Mouse (Mus musculus): ENCODE measurements around the gene Sema3e. TPM values are rescaled to one million over a fixed set of nuclear protein-coding genes. Genes with fewer than 3 reads are reported as not detected.

Gene Sema3e
- 0.48 and 0.79 TPM in 2 replicates for polyA plus RNA-seq (2014; fragmentation: Nextera tagmentation; extraction: Ambion mirVana)

DNA sequence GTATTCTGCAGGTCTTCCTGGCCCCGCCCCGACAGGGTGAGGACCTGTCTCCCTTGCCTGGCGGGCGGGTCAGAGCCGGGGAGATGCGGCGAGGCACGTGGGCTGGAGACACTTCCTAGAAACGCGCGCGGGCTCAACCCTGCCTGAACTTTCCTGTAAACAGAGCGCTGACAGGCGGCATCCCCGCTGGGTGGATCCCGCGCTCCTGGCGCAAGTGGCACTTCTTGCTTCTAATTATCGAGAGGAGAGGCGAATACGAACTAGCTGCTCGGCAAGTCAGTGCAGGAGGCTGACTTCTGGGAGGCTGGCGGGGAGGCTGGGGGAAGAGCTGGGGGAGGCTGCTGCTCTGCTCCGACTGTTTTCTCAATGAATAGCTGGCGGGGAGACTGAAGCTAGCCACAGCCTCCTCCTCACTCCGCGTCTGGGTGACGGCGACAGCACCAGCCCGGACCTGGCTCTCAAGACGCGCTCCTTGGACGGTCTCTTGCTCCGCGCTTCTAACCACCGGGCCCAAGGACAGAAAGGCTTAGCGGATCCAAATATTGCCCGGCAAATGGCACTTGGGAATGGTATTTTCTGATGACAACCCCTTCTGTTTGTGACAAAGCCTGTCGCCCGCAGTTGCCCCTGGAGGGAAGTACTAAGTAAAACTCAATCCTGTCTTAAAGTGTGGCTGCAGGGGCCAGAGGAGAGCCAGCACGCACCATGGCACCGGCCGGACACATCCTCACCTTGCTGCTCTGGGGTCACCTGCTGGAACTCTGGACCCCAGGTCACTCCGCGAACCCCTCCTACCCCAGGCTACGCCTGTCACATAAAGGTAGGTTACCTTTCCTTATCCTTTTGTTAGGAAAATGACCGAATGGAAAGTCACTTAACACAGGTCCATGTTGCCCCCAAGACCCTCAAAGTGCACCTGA is at the start of gene Sema3e:
Sema3e (plus strand) TSS at position 72 of the 920 bp plus-strand sequence.
- Histone ChIP-seq H3K36me3 (ENCODE audit: control insufficient read depth, insufficient read depth, low read length) (no peaks in the 10 kb centered on the region), H3K4me1 (ENCODE audit: control insufficient read depth, insufficient read depth, low read length) (no peaks in the 10 kb centered on the region), H3K27me3 (ENCODE audit: control insufficient read depth, insufficient read depth, low read length) (0 out of 2 replicates have a peak, but pooled peaks cover 3% of the 10 kb centered on the region), H3K4me2 (peak within 1 kb of the TSS; percentile 78), H3K27ac (ENCODE audit: low read depth, low read length) (no peak within 1 kb of the TSS), H3K9me3 (replicated peaks; ENCODE audit: control insufficient read depth, low read length) (peaks cover 3% of the 10 kb centered on the region; the same call in 1 of the 2 replicates), H3K9ac (ENCODE audit: low read depth, low read length) (peak within 1 kb of the TSS; percentile 43), H3K4me3 (ENCODE audit: low read depth, low read length) (peak within 1 kb of the TSS; percentile 51)
- ATAC-seq (replicated peaks; ENCODE audit: insufficient number of reproducible peaks, low FRiP score, low TSS enrichment) = peak; percentile 71; the same call in 1 of the 2 replicates
- under 1% methylated on average over 47 of the region's 47 CpGs for WGBS (ENCODE audit: insufficient replicate concordance)

GRCm38 (mm10) chr5:13977576-13977975 is 47.5 kb upstream of the Sema3e start:
- no peak overlapping the region for H3K4me3 ChIP-seq (ENCODE audit: low read depth, low read length)
- no peak overlapping the region for H3K27ac ChIP-seq (ENCODE audit: low read depth, low read length)
- H3K9ac ChIP-seq (ENCODE audit: low read depth, low read length) = no peak overlapping the region
- 71% methylated on average over 3 of the region's 3 CpGs for WGBS (ENCODE audit: insufficient replicate concordance)
- no peaks in the 10 kb centered on the region for H3K9me3 ChIP-seq (replicated peaks; ENCODE audit: control insufficient read depth, low read length)
- no peak overlapping the region for H3K4me2 ChIP-seq
- no peaks in the 10 kb centered on the region for H3K27me3 ChIP-seq (ENCODE audit: control insufficient read depth, insufficient read depth, low read length)
- no peak for ATAC-seq (replicated peaks; ENCODE audit: insufficient number of reproducible peaks, low FRiP score, low TSS enrichment)
- no peaks in the 10 kb centered on the region for H3K36me3 ChIP-seq (ENCODE audit: control insufficient read depth, insufficient read depth, low read length)
- H3K4me1 ChIP-seq (ENCODE audit: control insufficient read depth, insufficient read depth, low read length) = no peaks in the 10 kb centered on the region

DNA sequence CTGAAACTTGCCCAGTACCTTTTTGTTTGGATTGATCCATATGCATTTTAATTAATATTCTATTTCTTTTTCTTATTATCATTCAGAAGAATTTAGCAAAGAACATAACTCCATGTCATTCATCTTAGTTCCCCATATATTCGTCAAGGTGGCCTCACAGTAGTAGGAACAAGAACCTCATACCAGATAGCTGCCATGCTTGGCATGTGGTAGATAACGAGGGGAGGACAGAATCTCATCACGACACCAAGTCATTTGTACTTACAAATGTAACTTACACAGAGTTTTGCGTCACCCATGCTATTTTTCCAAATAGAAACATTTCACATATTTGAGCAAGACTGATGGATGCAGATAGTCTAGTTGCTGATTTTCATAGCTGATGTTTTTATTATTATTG is 45.9 kb upstream of the Sema3e start:
- Histone ChIP-seq H3K9ac (ENCODE audit: low read depth, low read length) (no peak overlapping the region), H3K4me3 (ENCODE audit: low read depth, low read length) (no peak overlapping the region), H3K27me3 (ENCODE audit: control insufficient read depth, insufficient read depth, low read length) (no peaks in the 10 kb centered on the region)

DNA sequence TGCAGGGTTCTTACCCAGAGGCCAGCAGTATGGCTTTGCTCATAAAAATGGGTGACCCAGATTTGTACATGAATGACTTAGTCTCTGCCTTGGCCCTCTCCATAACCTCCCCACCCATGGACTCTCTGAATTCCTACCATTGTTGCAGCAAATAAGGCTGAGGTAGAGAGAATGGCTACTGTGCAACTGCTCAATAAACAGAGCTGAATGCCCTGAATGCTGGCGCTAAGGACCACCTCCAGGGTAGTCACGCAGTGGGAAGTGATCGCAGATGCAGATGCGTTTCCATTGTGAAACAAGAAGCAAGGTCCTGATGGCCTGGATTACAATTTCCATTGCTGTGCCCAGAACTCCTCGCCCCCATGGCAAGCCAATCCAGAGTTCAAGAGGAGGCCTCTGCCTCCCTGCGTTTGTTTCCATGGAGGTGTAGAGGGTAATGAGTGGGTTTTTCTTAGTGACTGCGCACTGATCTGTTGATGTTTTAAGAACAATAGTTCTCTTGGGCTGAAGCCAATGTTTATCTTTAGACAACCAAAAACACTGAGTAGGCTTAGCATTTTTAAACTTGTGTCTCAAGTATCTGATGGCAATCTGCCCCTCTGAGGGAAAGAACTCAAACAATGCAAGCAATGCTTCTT is 42.5 kb upstream of the Sema3e start:
- WGBS (ENCODE audit: insufficient replicate concordance) = 52% methylated on average over 7 of the region's 7 CpGs
- no peak overlapping the region for H3K9ac ChIP-seq (ENCODE audit: low read depth, low read length)
- no peaks in the 10 kb centered on the region for H3K9me3 ChIP-seq (replicated peaks; ENCODE audit: control insufficient read depth, low read length)

More for the DNA sequence above, 45.9 kb upstream of the Sema3e start:
- 74% methylated on average over 4 of the region's 4 CpGs for WGBS (ENCODE audit: insufficient replicate concordance)
- Histone ChIP-seq H3K4me2 (no peak overlapping the region), H3K36me3 (ENCODE audit: control insufficient read depth, insufficient read depth, low read length) (no peaks in the 10 kb centered on the region), H3K4me1 (ENCODE audit: control insufficient read depth, insufficient read depth, low read length) (no peaks in the 10 kb centered on the region), H3K27ac (ENCODE audit: low read depth, low read length) (no peak overlapping the region), H3K9me3 (replicated peaks; ENCODE audit: control insufficient read depth, low read length) (no peaks in the 10 kb centered on the region)
- no peak for ATAC-seq (replicated peaks; ENCODE audit: insufficient number of reproducible peaks, low FRiP score, low TSS enrichment)

DNA sequence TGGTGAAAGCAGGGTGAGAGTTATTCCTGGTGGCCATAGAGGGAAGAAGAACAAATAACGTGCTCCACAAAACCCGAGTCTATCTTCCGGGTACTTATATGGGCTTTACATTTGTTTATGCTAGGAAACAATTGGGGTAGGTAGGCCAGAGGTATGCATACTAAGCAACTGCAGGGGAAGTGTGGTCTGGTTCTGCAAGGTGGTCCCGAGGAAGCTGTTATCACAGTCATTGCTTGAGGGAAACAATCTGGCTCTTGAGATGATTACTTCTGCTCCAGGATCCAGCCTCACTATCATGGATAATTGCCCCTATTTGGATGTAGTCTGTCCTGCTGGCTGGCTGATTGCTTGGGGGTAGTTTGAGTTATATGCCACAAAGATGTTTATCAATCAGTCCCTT is 41.5 kb upstream of the Sema3e start:
- no peak overlapping the region for H3K4me2 ChIP-seq
- no peak for ATAC-seq (replicated peaks; ENCODE audit: insufficient number of reproducible peaks, low FRiP score, low TSS enrichment)
- H3K4me1 ChIP-seq (ENCODE audit: control insufficient read depth, insufficient read depth, low read length) = no peaks in the 10 kb centered on the region
- H3K36me3 ChIP-seq (ENCODE audit: control insufficient read depth, insufficient read depth, low read length) = no peaks in the 10 kb centered on the region
- WGBS (ENCODE audit: insufficient replicate concordance) = 52% methylated on average over 4 of the region's 4 CpGs
- no peak overlapping the region for H3K4me3 ChIP-seq (ENCODE audit: low read depth, low read length)
- no peak overlapping the region for H3K9ac ChIP-seq (ENCODE audit: low read depth, low read length)
- H3K27me3 ChIP-seq (ENCODE audit: control insufficient read depth, insufficient read depth, low read length) = no peaks in the 10 kb centered on the region
- H3K9me3 ChIP-seq (replicated peaks; ENCODE audit: control insufficient read depth, low read length) = no peaks in the 10 kb centered on the region
- H3K27ac ChIP-seq (ENCODE audit: low read depth, low read length) = no peak overlapping the region

More for the DNA sequence above, 42.5 kb upstream of the Sema3e start:
- H3K27ac ChIP-seq (ENCODE audit: low read depth, low read length) = no peak overlapping the region
- H3K4me3 ChIP-seq (ENCODE audit: low read depth, low read length) = no peak overlapping the region
- no peaks in the 10 kb centered on the region for H3K36me3 ChIP-seq (ENCODE audit: control insufficient read depth, insufficient read depth, low read length)
- H3K4me1 ChIP-seq (ENCODE audit: control insufficient read depth, insufficient read depth, low read length) = no peaks in the 10 kb centered on the region
- no peak for ATAC-seq (replicated peaks; ENCODE audit: insufficient number of reproducible peaks, low FRiP score, low TSS enrichment)
- no peaks in the 10 kb centered on the region for H3K27me3 ChIP-seq (ENCODE audit: control insufficient read depth, insufficient read depth, low read length)
- no peak overlapping the region for H3K4me2 ChIP-seq

DNA sequence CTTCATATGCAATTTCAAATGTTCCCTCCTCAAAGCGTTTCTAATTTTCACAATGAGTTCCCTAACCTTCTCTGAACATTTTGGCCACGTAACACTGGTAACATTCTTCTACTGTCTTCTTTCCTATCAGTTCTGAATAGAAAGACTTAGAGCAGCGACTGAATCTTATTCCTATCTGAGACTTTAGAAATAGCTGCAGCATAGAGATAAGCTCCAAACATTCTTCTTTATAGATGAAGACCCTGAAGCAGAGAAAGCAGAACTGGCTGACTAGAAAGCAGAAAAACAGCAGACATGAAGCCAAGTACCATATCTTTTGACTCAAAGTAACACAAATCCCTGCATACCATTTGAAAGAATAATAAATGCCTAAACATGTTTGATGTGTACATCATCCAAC is 39.4 kb upstream of the Sema3e start:
- Histone ChIP-seq H3K27ac (ENCODE audit: low read depth, low read length) (no peak overlapping the region), H3K4me2 (no peak overlapping the region), H3K9ac (ENCODE audit: low read depth, low read length) (no peak overlapping the region), H3K4me3 (ENCODE audit: low read depth, low read length) (no peak overlapping the region), H3K4me1 (ENCODE audit: control insufficient read depth, insufficient read depth, low read length) (no peaks in the 10 kb centered on the region), H3K9me3 (replicated peaks; ENCODE audit: control insufficient read depth, low read length) (no peaks in the 10 kb centered on the region), H3K27me3 (ENCODE audit: control insufficient read depth, insufficient read depth, low read length) (no peaks in the 10 kb centered on the region), H3K36me3 (ENCODE audit: control insufficient read depth, insufficient read depth, low read length) (no peaks in the 10 kb centered on the region)
- no peak for ATAC-seq (replicated peaks; ENCODE audit: insufficient number of reproducible peaks, low FRiP score, low TSS enrichment)
- WGBS (ENCODE audit: insufficient replicate concordance) = 60% methylated on average over 3 of the region's 3 CpGs

GRCm38 (mm10) chr5:13987123-13987522 is 38.0 kb upstream of the Sema3e start:
- Histone ChIP-seq H3K36me3 (ENCODE audit: control insufficient read depth, insufficient read depth, low read length) (no peaks in the 10 kb centered on the region), H3K4me2 (no peak overlapping the region), H3K9me3 (replicated peaks; ENCODE audit: control insufficient read depth, low read length) (no peaks in the 10 kb centered on the region), H3K4me3 (ENCODE audit: low read depth, low read length) (no peak overlapping the region), H3K9ac (ENCODE audit: low read depth, low read length) (no peak overlapping the region), H3K27ac (ENCODE audit: low read depth, low read length) (no peak overlapping the region), H3K4me1 (ENCODE audit: control insufficient read depth, insufficient read depth, low read length) (no peaks in the 10 kb centered on the region), H3K27me3 (ENCODE audit: control insufficient read depth, insufficient read depth, low read length) (no peaks in the 10 kb centered on the region)
- WGBS (ENCODE audit: insufficient replicate concordance) = 38% methylated on average over 1 of the region's 1 CpGs
- ATAC-seq (replicated peaks; ENCODE audit: insufficient number of reproducible peaks, low FRiP score, low TSS enrichment) = no peak

DNA sequence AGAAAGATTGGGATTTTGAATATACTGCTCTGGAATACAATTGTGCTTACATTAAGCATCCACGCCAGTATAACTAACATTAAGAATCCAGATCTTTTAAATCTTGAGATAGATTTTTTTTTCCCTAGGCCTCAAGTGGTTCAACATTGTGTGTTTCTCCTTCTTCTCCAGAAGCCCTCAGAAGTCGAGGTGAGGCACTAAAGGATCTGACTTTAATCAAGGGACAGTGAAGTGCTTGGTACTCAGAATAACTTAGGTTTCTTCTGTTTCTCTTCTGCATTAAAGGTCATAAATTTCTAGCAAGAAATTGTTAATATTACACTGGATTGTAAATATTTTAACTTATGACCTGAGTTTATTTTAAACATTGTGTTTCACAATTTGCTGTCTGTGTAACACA is 37.1 kb upstream of the Sema3e start:
- Histone ChIP-seq H3K36me3 (ENCODE audit: control insufficient read depth, insufficient read depth, low read length) (no peaks in the 10 kb centered on the region), H3K27me3 (ENCODE audit: control insufficient read depth, insufficient read depth, low read length) (no peaks in the 10 kb centered on the region), H3K4me2 (no peak overlapping the region), H3K4me1 (ENCODE audit: control insufficient read depth, insufficient read depth, low read length) (no peaks in the 10 kb centered on the region), H3K9me3 (replicated peaks; ENCODE audit: control insufficient read depth, low read length) (no peaks in the 10 kb centered on the region), H3K9ac (ENCODE audit: low read depth, low read length) (no peak overlapping the region), H3K27ac (ENCODE audit: low read depth, low read length) (no peak overlapping the region), H3K4me3 (ENCODE audit: low read depth, low read length) (no peak overlapping the region)
- 60% methylated on average over 2 of the region's 2 CpGs for WGBS (ENCODE audit: insufficient replicate concordance)
- no peak for ATAC-seq (replicated peaks; ENCODE audit: insufficient number of reproducible peaks, low FRiP score, low TSS enrichment)

Data from heart, embryonic 11.5 days (tissue).